ENCODE assay signal across 8 mouse cellular contexts in genomic region chr19:36833788-36834531, GRCm38 (mm10). TPM values are rescaled to one million over a fixed set of nuclear protein-coding genes. Genes with fewer than 3 reads are reported as not detected.
DNase-seq lines count a peak whose midpoint lies in the region; ATAC-seq and TF ChIP-seq lines count a peak whose summit lies in the region.

Gene Tnks2 (plus strand): TSS chr19:36834232.

- H3K4me3 ChIP-seq in G1E (ENCODE audit: low read depth, low read length): peak within 1 kb of the TSS; percentile 99
- peak within 1 kb of the TSS; percentile 98 for H3K4me3 ChIP-seq in forebrain, postnatal 0 days (ENCODE audit: low read depth, low read length)
- H3K4me3 ChIP-seq in lung, embryonic 15.5 days: peak within 1 kb of the TSS; percentile 84

- peaks cover 13% of the 10 kb centered on the region for H3K36me3 ChIP-seq in G1E (replicated peaks)
- H3K36me3 ChIP-seq in forebrain, postnatal 0 days (ENCODE audit: insufficient read depth): no peaks in the 10 kb centered on the region
- H3K36me3 ChIP-seq in lung, embryonic 15.5 days: peaks cover 8% of the 10 kb centered on the region; the same call in 1 of the 2 replicates

- H3K9me3 ChIP-seq in G1E (replicated peaks): no peaks in the 10 kb centered on the region
- H3K9me3 ChIP-seq in forebrain, postnatal 0 days (ENCODE audit: low read length): no peaks in the 10 kb centered on the region
- no peaks in the 10 kb centered on the region for H3K9me3 ChIP-seq in lung, embryonic 15.5 days

- H3K4me2 ChIP-seq in forebrain, postnatal 0 days (ENCODE audit: low read depth): peak within 1 kb of the TSS; percentile 70
- H3K4me2 ChIP-seq in lung, embryonic 15.5 days: peak within 1 kb of the TSS; percentile 72

- peak within 1 kb of the TSS; percentile 90 for H3K9ac ChIP-seq in forebrain, postnatal 0 days
- H3K9ac ChIP-seq in lung, embryonic 15.5 days: peak within 1 kb of the TSS; percentile 86

- DNase-seq in G1E (ENCODE audit: low spot score): peak; percentile 97
- DNase-seq in cerebellum, adult 18-20 months: peak; percentile 96 to 98
- peak; percentile 97 for DNase-seq in forebrain, postnatal 0 days
- peak; percentile 99 for DNase-seq in heart, postnatal 4 days
- peak; percentile 93 to 96 for DNase-seq in layer of hippocampus, adult 8-10 months (ENCODE audit: low spot score in 2 of 2)
- peak; percentile 96 for DNase-seq in ovary, adult 18-20 months (ENCODE audit: low spot score)
- peak; percentile 94 for DNase-seq in thymus, postnatal 0 days (ENCODE audit: low spot score)

- WGBS in forebrain, postnatal 0 days: 3% methylated on average over 71 of the region's 73 CpGs
- whole genome bisulfite sequencing in lung, embryonic 15.5 days: under 1% methylated on average over 72 of the region's 73 CpGs

- peak; percentile 34 for ATAC-seq in G1E (ENCODE audit: extremely low read depth, insufficient number of reproducible peaks, low FRiP score, poor library complexity, severe bottlenecking)
- ATAC-seq in forebrain, postnatal 0 days: peak; percentile 96
- ATAC-seq in lung, embryonic 15.5 days (ENCODE audit: borderline replicate concordance, extremely low read depth, low FRiP score, low TSS enrichment): peak; percentile 97

- no peak for TF ChIP-seq CTCF in G1E (IDR thresholded peaks at IDR 0.05; ENCODE audit: low read depth, low read length)
- no peak for TF ChIP-seq CTCF in forebrain, postnatal 0 days (IDR thresholded peaks at IDR 0.05; ENCODE audit: low read depth)

- H3K27ac ChIP-seq in forebrain, postnatal 0 days (ENCODE audit: low read depth, low read length): peak within 1 kb of the TSS; percentile 93
- peak within 1 kb of the TSS; percentile 97 for H3K27ac ChIP-seq in lung, embryonic 15.5 days

- peaks cover 24% of the 10 kb centered on the region for H3K4me1 ChIP-seq in G1E (ENCODE audit: insufficient read depth, low read depth, low read length)
- peaks cover 12% of the 10 kb centered on the region for H3K4me1 ChIP-seq in forebrain, postnatal 0 days (ENCODE audit: insufficient read depth)
- H3K4me1 ChIP-seq in lung, embryonic 15.5 days: peaks cover 17% of the 10 kb centered on the region

- peaks cover 7% of the 10 kb centered on the region for H3K27me3 ChIP-seq in G1E (ENCODE audit: insufficient read depth, low read length)
- no peaks in the 10 kb centered on the region for H3K27me3 ChIP-seq in forebrain, postnatal 0 days (ENCODE audit: insufficient read depth, low read length)
- no peaks in the 10 kb centered on the region for H3K27me3 ChIP-seq in lung, embryonic 15.5 days

RNA-seq across cellular contexts. Expression of gene Tnks2, which starts in this region (rescaled TPM):
- 136 and 154 TPM in 2 replicates for total RNA-seq in G1E (2014; fragmentation: Nextera tagmentation)
- 131 and 143 TPM in 2 replicates for total RNA-seq in G1E (2017)
- 25.3 and 26.0 TPM in 2 replicates for polyA plus RNA-seq in G1E (2012)
- 175 and 182 TPM in 2 replicates for total RNA-seq in forebrain, postnatal 0 days (2014; rRNA removed)
- polyA plus RNA-seq in forebrain, postnatal 0 days (2015; fragmentation: Nextera tagmentation; extraction: Ambion mirVana): 16.8 and 24.3 TPM in 2 replicates
- total RNA-seq in heart, postnatal 4 days (2021): 100 to 1,000 TPM; 109 to 113 TPM
- total RNA-seq in layer of hippocampus, adult 8-10 months (2022): 100 to 1,000 TPM; 113 to 120 (median 119) TPM
- polyA plus RNA-seq in lung, embryonic 15.5 days (2015; fragmentation: Nextera tagmentation; extraction: Ambion mirVana): 47.3 and 47.6 TPM in 2 replicates
- 32.4 and 37.2 TPM in 2 replicates for polyA plus RNA-seq in thymus, postnatal 0 days (2015; fragmentation: Nextera tagmentation; extraction: Ambion mirVana)

Comparison
In these comparisons a context has a peak if more than half of its experiments do, and no peak if none do; other contexts are left out.
1. Peak in every context shown above with its lines: DNase-seq, ATAC-seq, H3K4me3 ChIP-seq and H3K27ac ChIP-seq.
2. ATAC-seq: peak in every context shown above with its lines; median percentile 97 in lung, embryonic 15.5 days; 96 in forebrain, postnatal 0 days; 34 in G1E.